Mouse (Mus musculus) thymus, adult 2 months (tissue): Measurements from ENCODE around the gene Ly6g6d. TPM values are rescaled to one million over a fixed set of nuclear protein-coding genes. Genes with fewer than 3 reads are reported as not detected.
A peak's percentile ranks its signal among the peaks of the same experiment; 100 is the strongest.

Experiments used
- DNase-seq: peaks from one replicate; pipeline ENCODE4 v3.0.0; 2021
- H3K27ac ChIP-seq: fragments of 200-500 bp; 2 replicates; pipeline ENCODE4 v1.5.1; 2012; ENCODE audit warnings: low read length, control low read depth; ENCODE audit not compliant: control insufficient read depth, insufficient read depth
- H3K27me3 ChIP-seq: fragments of 200-500 bp; 2 replicates; pipeline ENCODE4 v1.6.1; 2012; ENCODE audit warnings: mild to moderate bottlenecking, low read length, moderate library complexity, mixed read lengths; ENCODE audit not compliant: control insufficient read depth, insufficient read depth
- H3K36me3 ChIP-seq: fragments of 200-500 bp; 2 replicates; pipeline ENCODE4 v1.6.1; 2012; ENCODE audit warnings: mild to moderate bottlenecking, low read length, moderate library complexity; ENCODE audit not compliant: control insufficient read depth, insufficient read depth
- H3K4me1 ChIP-seq: fragments of 200-500 bp; replicated peaks from 2 replicates; pipeline ENCODE4 v1.6.1; 2012; ENCODE audit warnings: low read length; ENCODE audit not compliant: control insufficient read depth, insufficient read depth
- H3K4me3 ChIP-seq: fragments of 200-500 bp; 2 replicates; pipeline ENCODE4 v1.5.1; 2012; ENCODE audit warnings: mild to moderate bottlenecking, low read length, control low read depth, moderate library complexity; ENCODE audit not compliant: control insufficient read depth, insufficient read depth
- CTCF ChIP-seq: fragments of 200-500 bp; IDR thresholded peaks from 2 replicates; pipeline ENCODE4 v1.5.1; 2012; ENCODE audit warnings: mild to moderate bottlenecking, control low read depth, low read length, moderate library complexity, borderline replicate concordance; ENCODE audit not compliant: control insufficient read depth, poor library complexity, insufficient read depth; ENCODE audit errors: extremely low read depth
- POLR2A ChIP-seq: fragments of 200-500 bp; IDR thresholded peaks from 2 replicates; pipeline ENCODE4 v1.6.1; 2012; ENCODE audit warnings: mild to moderate bottlenecking, low read length, control low read depth, moderate library complexity; ENCODE audit not compliant: control insufficient read depth, poor library complexity, insufficient read depth; ENCODE audit errors: extremely low read depth
- WGBS: fragments of 180-500 bp; shearing (Covaris S2); methylation state at CpG from one replicate; pipeline ENCODE4 v1.1.7; 2018; 5-methylcytosine and 5-hydroxymethylcytosine counted together
- polyA plus RNA-seq: library from polyadenylated mRNA; depleted of rRNA; stranded (reverse); fragments of >200 nt; gene quantifications from 2 replicates; pipeline ENCODE4 v1.2.3, GENCODE M21; 2012

Ly6g6d gene
- polyA plus RNA-seq, 1 experiment, result 1.5 TPM

DNA sequence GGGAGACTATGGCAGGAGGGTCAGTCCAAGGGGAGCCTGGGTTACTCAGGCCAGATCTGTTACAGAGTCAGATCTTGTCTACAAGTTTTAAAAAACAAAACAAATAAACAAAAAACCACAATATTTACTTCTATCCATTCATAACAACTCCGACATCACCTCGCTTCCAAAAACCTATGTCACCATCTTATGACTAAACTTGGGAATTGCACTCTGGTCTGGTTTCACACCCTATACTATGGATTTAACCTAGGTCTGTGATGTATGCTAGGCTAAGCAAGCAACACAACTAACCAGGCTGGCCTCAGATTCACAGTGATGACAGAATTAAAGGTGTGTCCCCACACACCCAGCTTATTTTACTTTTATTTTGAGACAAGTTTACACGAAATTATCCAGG is 28.7 kb upstream of the Ly6g6d start:
- no peak for TF ChIP-seq CTCF
- TF ChIP-seq POLR2A, result no peak

DNA sequence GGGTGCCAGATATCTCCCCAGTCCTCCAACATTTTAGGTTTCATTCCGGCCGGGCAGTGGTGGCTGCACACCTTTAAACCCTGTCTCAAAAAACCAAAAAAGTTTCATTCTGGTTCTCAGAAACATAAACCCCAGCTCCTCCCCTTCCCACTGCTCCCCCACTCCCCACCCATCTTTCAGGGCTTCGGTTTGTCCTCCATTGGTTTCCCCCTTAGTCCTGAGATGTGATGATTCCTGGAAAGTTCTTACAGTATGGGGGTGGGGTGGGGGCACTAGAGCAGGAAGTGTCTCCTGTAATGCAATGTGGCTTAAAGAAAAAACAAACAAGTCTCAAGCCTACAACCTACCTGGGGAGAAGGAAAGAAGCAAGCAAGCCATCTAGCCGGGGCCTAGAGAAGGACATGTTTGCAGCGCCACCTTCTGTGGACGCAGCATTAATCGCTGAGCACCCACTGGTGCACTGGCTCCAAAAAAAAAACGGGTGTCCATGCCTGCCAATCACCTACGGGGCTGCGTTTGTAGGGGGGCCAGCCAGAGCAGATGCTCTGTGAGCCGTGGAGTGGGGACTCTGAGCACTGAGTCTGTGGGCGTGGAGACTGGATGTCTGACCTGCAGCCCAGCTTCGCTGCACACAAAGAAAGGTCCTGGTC is 28.0 kb upstream of the Ly6g6d start:
- peak; percentile 30 for DNase-seq
- H3K4me3 ChIP-seq, result no peak overlapping the region
- H3K4me1 ChIP-seq, result peaks cover 2% of the 10 kb centered on the region; the same call in 1 of the 2 replicates
- 24% methylated on average over 13 of the region's 13 CpGs for WGBS
- H3K36me3 ChIP-seq, result peaks cover 19% of the 10 kb centered on the region
- no peak overlapping the region for H3K27ac ChIP-seq
- H3K27me3 ChIP-seq, result no peaks in the 10 kb centered on the region
- TF ChIP-seq CTCF (0 out of 2 replicates have a peak, but pooled peaks have one; percentile 12), POLR2A (no peak)

More for the DNA sequence above, 28.7 kb upstream of the Ly6g6d start:
- H3K4me3 ChIP-seq, result no peak overlapping the region
- H3K36me3 ChIP-seq, result peaks cover 12% of the 10 kb centered on the region; the same call in 1 of the 2 replicates
- H3K27ac ChIP-seq, result no peak overlapping the region
- DNase-seq, result no peak
- 90% methylated on average over 3 of the region's 3 CpGs for WGBS
- H3K27me3 ChIP-seq, result no peaks in the 10 kb centered on the region
- H3K4me1 ChIP-seq, result peaks cover 2% of the 10 kb centered on the region; the same call in 1 of the 2 replicates

DNA sequence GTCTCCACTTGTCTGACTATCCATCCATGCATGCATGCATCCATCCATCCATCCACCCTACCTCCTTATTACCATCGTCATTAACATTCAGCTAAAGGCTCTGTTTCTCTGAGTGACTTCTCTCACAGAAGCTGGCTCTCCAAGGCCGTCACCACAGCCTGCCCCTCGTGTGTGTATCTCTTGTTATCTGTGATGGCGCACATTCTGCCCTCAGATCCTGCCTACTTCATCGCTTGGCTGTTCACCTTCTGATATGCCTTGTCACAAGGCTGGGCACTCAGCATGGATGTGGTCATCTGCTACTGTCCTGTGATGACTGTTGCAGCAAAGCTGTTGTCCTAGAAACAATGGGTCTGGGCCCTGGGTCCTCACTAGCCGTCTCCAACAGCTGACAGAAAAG is 26.9 kb upstream of the Ly6g6d start:
- TF ChIP-seq CTCF (no peak), POLR2A (no peak)
- no peak overlapping the region for H3K4me3 ChIP-seq
- no peak overlapping the region for H3K27ac ChIP-seq
- H3K36me3 ChIP-seq, result peaks cover 28% of the 10 kb centered on the region
- DNase-seq, result no peak
- peaks cover 2% of the 10 kb centered on the region; the same call in 1 of the 2 replicates for H3K4me1 ChIP-seq
- WGBS, result 85% methylated on average over 6 of the region's 6 CpGs
- no peaks in the 10 kb centered on the region for H3K27me3 ChIP-seq

- Histone ChIP-seq H3K27ac (no peak overlapping the region), H3K4me3 (no peak overlapping the region), H3K27me3 (no peaks in the 10 kb centered on the region), H3K36me3 (peaks cover 33% of the 10 kb centered on the region), H3K4me1 (peaks cover 2% of the 10 kb centered on the region; the same call in 1 of the 2 replicates)
- DNase-seq, result no peak
- WGBS, result 98% methylated on average over 7 of the region's 7 CpGs
- TF ChIP-seq POLR2A, result no peak
Observed at GRCm38 (mm10) chr17:35104079-35104478, 26.2 kb upstream of the Ly6g6d start.

- H3K27me3 ChIP-seq, result no peaks in the 10 kb centered on the region
- TF ChIP-seq CTCF (no peak), POLR2A (no peak)
- peaks cover 40% of the 10 kb centered on the region for H3K36me3 ChIP-seq
- no peak overlapping the region for H3K4me3 ChIP-seq
- no peak for DNase-seq
- WGBS, result 80% methylated on average over 6 of the region's 6 CpGs
- peaks cover 2% of the 10 kb centered on the region; the same call in 1 of the 2 replicates for H3K4me1 ChIP-seq
- H3K27ac ChIP-seq, result no peak overlapping the region
Observed at GRCm38 (mm10) chr17:35103221-35103690, 25.4 kb upstream of the Ly6g6d start.

- H3K4me3 ChIP-seq, result no peak overlapping the region
- peaks cover 44% of the 10 kb centered on the region for H3K36me3 ChIP-seq
- no peak for TF ChIP-seq CTCF
- TF ChIP-seq POLR2A, result no peak
Observed at GRCm38 (mm10) chr17:35102299-35102698, 24.4 kb upstream of the Ly6g6d start.

More at GRCm38 (mm10) chr17:35102299-35102698, 24.4 kb upstream of the Ly6g6d start:
- Histone ChIP-seq H3K27ac (no peak overlapping the region), H3K4me1 (peaks cover 2% of the 10 kb centered on the region; the same call in 1 of the 2 replicates), H3K27me3 (no peaks in the 10 kb centered on the region)
- DNase-seq, result no peak
- 96% methylated on average over 8 of the region's 8 CpGs for WGBS
